Comparison of ENCODE assay signal across 15 mouse cellular contexts in genomic region chr1:62750408-62751008, GRCm38 (mm10). TPM values are rescaled to one million over a fixed set of nuclear protein-coding genes. Genes with fewer than 3 reads are reported as not detected.
DNase-seq lines count a peak whose midpoint lies in the region; ATAC-seq and TF ChIP-seq lines count a peak whose summit lies in the region.
"Had no signal": no experiment of that assay in that cellular context is flagged by ENCODE, and none has a peak within 500 bp of the region (broad histone marks: within the 10 kb centered on the region; RNA-seq: fewer than 3 reads in every experiment).

No protein-coding gene starts in this region.

- no peak for TF ChIP-seq POLR2A in embryonic fibroblast, embryonic 13.5 days (IDR thresholded peaks at IDR 0.05; ENCODE audit: low read depth, low read length)

- H3K36me3 ChIP-seq in forebrain, embryonic 15.5 days: no peaks in the 10 kb centered on the region
- H3K36me3 ChIP-seq in forebrain, embryonic 13.5 days (ENCODE audit: poor library complexity, severe bottlenecking): peaks cover 27% of the 10 kb centered on the region; the same call in 1 of the 2 replicates
- no peaks in the 10 kb centered on the region; the same call in 1 of the 2 replicates for H3K36me3 ChIP-seq in kidney, embryonic 16.5 days (ENCODE audit: insufficient read depth, low read length)
- H3K36me3 ChIP-seq: G1E had no signal

- no peak overlapping the region for H3K4me2 ChIP-seq in forebrain, embryonic 15.5 days (replicated peaks)
- no peak overlapping the region for H3K4me2 ChIP-seq in forebrain, embryonic 13.5 days
- 0 out of 2 replicates have a peak overlapping the region, but pooled peaks have one; percentile 8 for H3K4me2 ChIP-seq in kidney, embryonic 16.5 days (replicated peaks; ENCODE audit: low read depth, low read length)
- H3K4me2 ChIP-seq: hindbrain, embryonic 14.5 days had no signal

- WGBS in forebrain, embryonic 15.5 days: 62% methylated on average over 5 of the region's 5 CpGs
- WGBS in forebrain, embryonic 13.5 days: 81% methylated on average over 5 of the region's 5 CpGs
- WGBS in kidney, embryonic 16.5 days: 79% methylated on average over 5 of the region's 5 CpGs

- no peaks in the 10 kb centered on the region for H3K27me3 ChIP-seq in forebrain, embryonic 15.5 days
- no peaks in the 10 kb centered on the region for H3K27me3 ChIP-seq in forebrain, embryonic 13.5 days
- peaks cover 10% of the 10 kb centered on the region; the same call in 1 of the 2 replicates for H3K27me3 ChIP-seq in kidney, embryonic 16.5 days (ENCODE audit: insufficient read depth, low read length)

- peak overlapping the region; percentile 36 for H3K27ac ChIP-seq in forebrain, embryonic 15.5 days (replicated peaks)
- no peak overlapping the region; the same call in 1 of the 2 replicates for H3K27ac ChIP-seq in forebrain, embryonic 13.5 days
- H3K27ac ChIP-seq in kidney, embryonic 16.5 days (ENCODE audit: low read length): peak overlapping the region; percentile 46; the same call in 1 of the 2 replicates
- peak overlapping the region; percentile 48 for H3K27ac ChIP-seq in embryonic fibroblast, embryonic 13.5 days (ENCODE audit: insufficient read depth, low read length)
- H3K27ac ChIP-seq: hindbrain, embryonic 14.5 days had no signal

- H3K4me3 ChIP-seq in forebrain, embryonic 15.5 days: no peak overlapping the region
- H3K4me3 ChIP-seq in forebrain, embryonic 13.5 days: no peak overlapping the region
- no peak overlapping the region for H3K4me3 ChIP-seq in kidney, embryonic 16.5 days (ENCODE audit: low read length)
- H3K4me3 ChIP-seq in embryonic fibroblast, embryonic 13.5 days (ENCODE audit: insufficient read depth, low read length): no peak overlapping the region
- H3K4me3 ChIP-seq: erythroblast, embryonic 14.5 days; midbrain, embryonic 13.5 days had no signal

- ATAC-seq in forebrain, embryonic 15.5 days (replicated peaks): no peak
- ATAC-seq in forebrain, embryonic 13.5 days: no peak
- no peak for ATAC-seq in kidney, embryonic 16.5 days (ENCODE audit: low FRiP score, low TSS enrichment)

- H3K9ac ChIP-seq in forebrain, embryonic 15.5 days (replicated peaks): no peak overlapping the region
- no peak overlapping the region for H3K9ac ChIP-seq in forebrain, embryonic 13.5 days
- H3K9ac ChIP-seq in kidney, embryonic 16.5 days (replicated peaks; ENCODE audit: low read length): no peak overlapping the region
- H3K9ac ChIP-seq: hindbrain, embryonic 14.5 days; midbrain, embryonic 13.5 days had no signal

- TF ChIP-seq CTCF in embryonic fibroblast, embryonic 13.5 days (IDR thresholded peaks at IDR 0.05; ENCODE audit: borderline replicate concordance, insufficient read depth, low read length): no peak

- H3K9me3 ChIP-seq in forebrain, embryonic 15.5 days: no peaks in the 10 kb centered on the region
- H3K9me3 ChIP-seq in forebrain, embryonic 13.5 days (replicated peaks): no peaks in the 10 kb centered on the region
- H3K9me3 ChIP-seq in kidney, embryonic 16.5 days (ENCODE audit: low read length): no peaks in the 10 kb centered on the region
- H3K9me3 ChIP-seq: G1E; midbrain, embryonic 13.5 days had no signal

- peaks cover 31% of the 10 kb centered on the region for H3K4me1 ChIP-seq in forebrain, embryonic 15.5 days
- peaks cover 53% of the 10 kb centered on the region for H3K4me1 ChIP-seq in forebrain, embryonic 13.5 days
- peaks cover 23% of the 10 kb centered on the region for H3K4me1 ChIP-seq in kidney, embryonic 16.5 days (ENCODE audit: insufficient read depth, low read length)
- H3K4me1 ChIP-seq in embryonic fibroblast, embryonic 13.5 days (ENCODE audit: control insufficient read depth, insufficient read depth, low read length): peaks cover 32% of the 10 kb centered on the region

- no peak for DNase-seq in kidney, adult 9 months
- DNase-seq in CD4-positive helper T cell, adult 2 months (ENCODE audit: low read depth, low spot score): peak; percentile 25
- DNase-seq in urinary bladder, adult 2 months (ENCODE audit: low spot score): no peak
- DNase-seq in cerebellum, adult 8-10 months: no peak
- DNase-seq: cerebellum, postnatal 36 days; kidney, adult 18-20 months; thymus, postnatal 25 days had no signal

RNA-seq across cellular contexts. Expression of gene Nrp2, which starts 47.4 kb away (rescaled TPM):
- polyA plus RNA-seq in forebrain, embryonic 15.5 days (2015; fragmentation: Nextera tagmentation; extraction: Ambion mirVana): 30.8 and 34.7 TPM in 2 replicates
- 19.5 and 28.3 TPM in 2 replicates for polyA plus RNA-seq in forebrain, embryonic 13.5 days (2015; fragmentation: Nextera tagmentation; extraction: Ambion mirVana)
- polyA plus RNA-seq in kidney, embryonic 16.5 days (2015; fragmentation: Nextera tagmentation; extraction: Ambion mirVana): 10.2 and 11.2 TPM in 2 replicates
- 37.2 and 74.9 TPM in 2 replicates for polyA plus RNA-seq in embryonic fibroblast, embryonic 13.5 days (2011; ENCODE audit: insufficient read length, low read depth, missing spikeins)
- 114 and 146 TPM in 2 replicates for polyA plus RNA-seq in urinary bladder, adult 2 months (2012; rRNA removed)
